Mouse (Mus musculus) cerebellum, adult 2 months (tissue): ENCODE results near the gene Tgm2.

Experiments used
- CTCF ChIP-seq: fragments of 200-500 bp; IDR thresholded peaks from 2 replicates; pipeline ENCODE4 v1.5.1; 2011; ENCODE audit warnings: low read depth, mild to moderate bottlenecking, control low read depth, low read length, moderate library complexity, borderline replicate concordance; ENCODE audit not compliant: insufficient read depth
- POLR2A ChIP-seq: fragments of 200-500 bp; IDR thresholded peaks from 2 replicates; pipeline ENCODE4 v1.6.1; 2011; ENCODE audit warnings: low read length, control low read depth, borderline replicate concordance; ENCODE audit not compliant: insufficient read depth

DNA sequence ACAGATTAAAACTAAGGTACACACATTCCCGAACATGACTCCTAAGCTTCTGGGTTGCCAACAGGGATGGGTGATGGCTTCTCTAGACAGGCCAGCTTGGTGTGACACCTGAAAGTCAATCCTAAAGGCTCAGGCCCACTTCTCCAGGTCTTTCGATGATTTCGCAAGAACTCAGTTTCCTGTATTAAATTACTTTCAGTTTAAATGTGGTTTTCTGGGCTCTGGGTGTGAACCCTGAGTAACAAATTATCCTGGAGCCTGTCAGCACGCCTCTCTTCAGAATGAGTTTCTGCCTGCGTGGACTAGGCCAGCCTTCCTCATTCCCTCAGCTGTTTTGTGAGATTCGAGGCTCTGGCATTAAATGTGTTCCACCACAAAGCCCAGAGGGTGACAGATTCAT, 16.8 kb upstream of the Tgm2 start:
- TF ChIP-seq POLR2A: no peak
- no peak for TF ChIP-seq CTCF
